Mouse (Mus musculus): ENCODE results near the gene Defb13. TPM values are rescaled to one million over a fixed set of nuclear protein-coding genes. Genes with fewer than 3 reads are reported as not detected.

The Defb13 gene
- not detected for polyA plus RNA-seq (2017; shearing (Covaris generic))

GRCm38 (mm10) chr8:21946462-21946861 is at the start of gene Defb13:
Gene Defb13 (plus strand): TSS chr8:21946762.

DNA sequence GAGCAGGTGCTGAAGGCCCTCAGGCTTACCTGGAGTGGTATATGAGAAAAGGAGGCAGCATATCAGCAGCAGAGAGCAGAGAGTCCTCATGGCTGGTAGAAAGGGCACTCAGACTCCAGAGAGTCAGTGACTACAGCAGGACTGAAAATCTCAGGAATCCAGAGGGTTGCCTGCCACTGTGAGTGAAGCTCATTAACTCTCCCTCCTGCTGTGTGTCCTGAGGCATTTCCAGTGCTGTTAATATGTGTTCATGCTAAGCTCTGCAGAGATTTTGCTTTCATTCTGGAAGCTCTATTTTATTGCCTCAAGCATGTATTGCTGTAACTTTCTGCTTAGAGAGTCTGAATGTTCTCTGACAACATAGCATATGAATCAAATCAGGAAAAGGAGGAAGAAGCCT is 40.3 kb upstream of the Defb13 start, which contains the start of gene Defb11:
Defb11 (minus strand) TSS at position 123 of the 400 bp plus-strand sequence.

DNA sequence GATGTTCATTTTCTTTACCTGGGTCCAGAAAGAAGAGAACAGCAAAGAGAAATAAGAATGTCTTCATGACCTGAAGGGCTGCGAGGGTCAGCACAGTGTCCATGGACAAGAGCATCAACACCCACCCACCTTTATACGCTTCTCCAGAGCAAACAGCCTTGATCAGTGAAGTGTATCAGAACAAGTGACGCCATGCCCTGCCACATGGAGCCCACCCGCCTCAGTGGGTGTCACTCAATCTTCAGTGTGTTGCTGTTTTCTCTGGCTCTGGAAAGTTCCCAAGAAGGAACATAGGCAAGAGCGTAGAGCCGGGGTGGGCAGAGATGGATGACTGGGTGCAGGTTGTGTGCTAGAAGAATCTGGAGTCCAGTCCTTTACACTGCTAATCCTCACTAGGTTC is 14.0 kb upstream of the Defb13 start, which contains the start of gene Defb15:
Defb15 (minus strand) TSS at position 101 of the 400 bp plus-strand sequence.

GRCm38 (mm10) chr8:21938052-21938451 is 8.5 kb upstream of the Defb13 start, which contains the start of gene Defb35:
Gene Defb35 (plus strand): TSS chr8:21938352.

DNA sequence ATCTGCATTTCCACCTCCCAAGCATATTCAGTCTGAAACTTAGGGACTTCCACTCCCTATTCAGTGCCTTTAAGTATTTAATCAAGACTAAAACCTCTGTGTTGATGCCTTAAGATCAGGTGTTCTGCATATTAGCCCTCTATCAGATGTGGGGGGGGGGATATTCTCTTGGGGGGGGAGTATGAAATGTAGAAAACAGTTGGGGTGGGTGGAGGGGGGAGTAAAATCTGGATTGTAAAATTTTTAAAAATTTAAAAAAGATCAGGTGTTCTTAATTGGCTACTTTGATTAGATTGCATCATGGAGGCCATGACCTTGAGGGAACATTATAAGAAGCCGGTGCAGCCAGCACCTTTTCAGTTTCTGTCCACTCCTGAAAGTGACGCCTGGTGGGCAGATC is 11.9 kb downstream of the Defb13 start, which contains the start of gene Fam90a1a:
Fam90a1a (plus strand) TSS at position 301 of the 400 bp plus-strand sequence.

DNA sequence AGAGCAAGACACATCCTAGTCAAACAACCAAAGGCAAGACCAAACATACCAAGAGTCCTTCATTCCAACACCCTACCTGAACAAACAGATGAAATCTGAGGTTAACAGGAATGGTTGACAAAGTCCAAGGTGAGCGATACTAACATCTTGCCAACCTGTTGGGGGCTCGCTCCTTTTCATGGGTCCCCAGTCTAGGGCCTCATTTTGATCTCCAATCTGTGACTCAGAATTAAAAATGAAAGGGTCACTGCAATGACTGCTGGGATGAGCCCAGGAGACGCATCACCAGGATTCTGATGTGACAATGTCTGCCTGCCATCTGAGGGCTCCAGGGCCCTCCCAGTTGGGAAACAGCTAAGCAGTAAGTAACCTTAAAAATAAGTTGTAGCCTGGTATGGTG is 22.9 kb downstream of the Defb13 start, which contains the start of gene Ccdc70:
Ccdc70 (plus strand) TSS at position 301 of the 400 bp plus-strand sequence.

Other genes starting within 250 kb of the Defb13 start
- gene AY761184, start 243.1 kb upstream of the Defb13 start, polyA plus RNA-seq (2017; shearing (Covaris generic)): not detected
- not detected for gene Defa24, start 212.3 kb upstream of the Defb13 start, polyA plus RNA-seq (2017; shearing (Covaris generic))
- not detected for gene Defb50, start 123.2 kb upstream of the Defb13 start, polyA plus RNA-seq (2017; shearing (Covaris generic))
- gene Defb2, start 106.8 kb upstream of the Defb13 start, polyA plus RNA-seq (2017; shearing (Covaris generic)): not detected
- not detected for gene Defb10, start 87.9 kb upstream of the Defb13 start, polyA plus RNA-seq (2017; shearing (Covaris generic))
- gene Defb9, start 61.3 kb upstream of the Defb13 start, polyA plus RNA-seq (2017; shearing (Covaris generic)): not detected
- not detected for gene Defb11, start 40.4 kb upstream of the Defb13 start, polyA plus RNA-seq (2017; shearing (Covaris generic))
- not detected for gene Defb15, start 14.1 kb upstream of the Defb13 start, polyA plus RNA-seq (2017; shearing (Covaris generic))
- not detected for gene Defb35, start 8.4 kb upstream of the Defb13 start, polyA plus RNA-seq (2017; shearing (Covaris generic))
- gene Fam90a1a, start 12.0 kb downstream of the Defb13 start, polyA plus RNA-seq (2017; shearing (Covaris generic)): not detected
- gene Ccdc70, start 23.0 kb downstream of the Defb13 start, polyA plus RNA-seq (2017; shearing (Covaris generic)): not detected
- gene Atp7b, start 113.5 kb downstream of the Defb13 start, polyA plus RNA-seq (2017; shearing (Covaris generic)): 0.05 TPM
- gene Alg11, start 114.0 kb downstream of the Defb13 start, polyA plus RNA-seq (2017; shearing (Covaris generic)): 10.2 TPM
- gene Nek5, start 178.3 kb downstream of the Defb13 start, polyA plus RNA-seq (2017; shearing (Covaris generic)): not detected
- 4.2 TPM for gene Nek3, start 219.7 kb downstream of the Defb13 start, polyA plus RNA-seq (2017; shearing (Covaris generic))
- gene Ckap2, start 239.1 kb downstream of the Defb13 start, polyA plus RNA-seq (2017; shearing (Covaris generic)): 1.5 TPM
- gene Vps36, start 246.0 kb downstream of the Defb13 start, polyA plus RNA-seq (2017; shearing (Covaris generic)): 31.7 TPM

Data from effector memory CD4-positive, alpha-beta T cell, adult 5 months (primary cell).